Mouse (Mus musculus) common myeloid progenitor, adult 5-6 weeks (primary cell): ENCODE measurements at regions not wholly inside any gene's neighbourhood (a gene's known extent, or its start where the extent isn't known, plus 50 kb on each side); places are given as distances from the start of the nearest gene placed in this dataset.

ENCODE experiments used
- ATAC-seq: replicated peaks from 2 replicates; pipeline ENCODE4 v1.8.0; 2016; ENCODE audit warnings: low read depth, mild to moderate bottlenecking, moderate TSS enrichment, inconsistent platforms; ENCODE audit not compliant: poor library complexity, severe bottlenecking

DNA sequence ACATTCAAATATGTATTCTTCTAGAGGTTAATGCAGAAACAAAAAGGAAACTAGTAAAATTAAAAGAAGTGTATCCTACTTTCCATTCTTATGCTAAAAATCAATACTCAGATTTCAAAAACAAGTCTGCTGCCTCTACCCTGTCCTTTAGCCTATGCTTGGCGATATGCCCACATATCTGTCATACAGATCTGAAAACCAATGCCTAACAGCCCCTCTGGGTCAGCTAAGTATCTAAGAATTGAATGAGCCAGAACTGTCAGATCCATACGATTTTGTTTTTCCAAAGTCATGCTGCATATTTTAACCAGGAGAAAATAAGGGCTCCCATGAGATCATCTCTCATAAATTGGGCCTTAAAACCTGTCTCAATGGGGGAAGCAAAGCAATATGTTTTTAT is 395.7 kb upstream of the Gm10306 start:
- ATAC-seq, result no peak

- ATAC-seq, result no peak
Measured at GRCm38 (mm10) chr4:94173096-94173495, 383.2 kb upstream of the Gm10306 start.

DNA sequence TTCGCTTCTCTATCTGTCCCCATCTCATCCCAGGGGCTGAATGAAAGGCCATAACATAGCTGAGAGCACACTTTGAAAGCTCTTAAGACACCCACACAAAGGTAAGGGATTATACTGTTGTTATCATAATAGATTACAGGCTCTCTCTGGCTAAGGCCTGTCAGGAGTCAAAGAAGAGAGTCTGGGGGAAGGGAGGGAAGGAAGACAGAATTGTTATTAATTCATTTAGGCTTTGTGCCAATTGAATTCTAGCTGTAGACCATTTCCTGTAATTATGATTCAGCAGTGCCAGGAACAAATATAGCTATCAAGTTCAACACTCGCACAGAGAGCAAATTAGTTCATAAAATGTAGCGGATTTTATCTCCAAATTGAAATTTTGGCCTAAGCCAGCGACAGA is 369.3 kb upstream of the Gm10306 start:
- no peak for ATAC-seq

GRCm38 (mm10) chr4:94188354-94188753 is 368.0 kb upstream of the Gm10306 start:
- ATAC-seq, result no peak

GRCm38 (mm10) chr4:94188888-94189287 is 367.5 kb upstream of the Gm10306 start:
- no peak for ATAC-seq

DNA sequence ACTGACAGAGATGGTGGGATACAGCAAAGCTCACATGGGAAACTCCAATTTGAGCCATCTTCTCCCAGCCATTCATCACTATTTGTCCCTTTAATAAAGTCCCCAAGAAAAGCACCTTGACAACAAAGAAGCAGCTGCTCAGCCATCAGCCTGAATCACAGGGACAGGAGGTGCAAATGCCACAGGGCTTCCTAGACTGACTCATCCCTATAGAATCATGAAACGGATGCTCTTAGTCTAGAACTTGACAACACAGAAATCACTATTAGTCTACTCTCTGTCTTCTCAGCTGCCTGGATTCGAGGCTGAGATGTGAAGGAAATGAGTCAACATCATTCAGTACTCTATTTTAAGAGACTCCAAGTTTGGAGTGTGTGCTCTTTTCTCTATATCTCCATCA is 365.4 kb upstream of the Gm10306 start:
- no peak for ATAC-seq

DNA sequence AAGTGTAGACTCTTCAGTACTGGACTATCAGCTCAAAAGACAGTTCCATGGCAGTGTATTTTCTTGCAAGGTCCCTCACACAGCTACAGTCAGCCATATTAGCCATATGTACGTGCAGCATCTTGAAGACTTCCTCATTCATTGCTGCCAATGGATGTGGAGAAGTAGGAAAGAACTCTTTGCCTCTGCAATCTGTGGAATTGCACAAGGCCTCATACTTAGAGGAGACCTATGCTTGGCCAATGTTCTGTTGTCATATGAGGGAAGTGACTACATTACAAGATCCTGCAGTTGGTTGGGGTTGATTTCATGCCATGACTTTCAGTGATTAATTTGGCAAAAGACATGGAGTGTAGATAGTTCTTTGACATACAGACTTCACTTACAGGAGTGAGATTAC is 340.1 kb upstream of the Gm10306 start:
- no peak for ATAC-seq

DNA sequence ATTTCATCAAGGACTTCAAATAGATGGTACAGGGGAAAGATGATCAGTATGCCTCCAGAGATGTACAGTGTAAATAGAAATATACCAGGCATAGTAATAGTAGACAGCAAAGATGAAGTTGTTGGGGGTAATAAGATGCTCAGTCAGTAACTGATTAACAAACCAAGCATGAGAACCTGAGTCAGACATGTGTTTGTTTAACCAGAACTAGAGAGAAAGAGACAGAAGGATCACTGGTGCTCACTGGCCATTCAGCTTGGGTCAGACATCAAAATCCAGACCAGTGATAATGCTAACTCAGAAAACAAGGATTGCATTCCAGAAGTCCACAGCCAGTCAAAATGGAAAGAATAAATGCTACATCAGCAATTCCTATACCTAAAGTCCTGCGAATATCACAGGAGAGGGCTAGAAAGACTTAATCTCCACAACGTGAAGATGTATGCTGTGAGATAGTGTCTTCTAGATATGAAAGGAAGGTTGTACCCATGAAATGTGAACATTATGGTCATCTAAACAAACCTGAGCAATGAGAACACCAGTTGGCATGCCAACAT is 320.6 kb upstream of the Gm10306 start:
- ATAC-seq, result no peak

GRCm38 (mm10) chr4:94256026-94256425 is 300.3 kb upstream of the Gm10306 start:
- no peak for ATAC-seq

- no peak for ATAC-seq
Measured at GRCm38 (mm10) chr4:94261136-94261535, 295.2 kb upstream of the Gm10306 start.

GRCm38 (mm10) chr4:94281732-94282131 is 274.6 kb upstream of the Gm10306 start:
- no peak for ATAC-seq

GRCm38 (mm10) chr4:94292150-94292549 is 264.2 kb upstream of the Gm10306 start:
- no peak for ATAC-seq

- ATAC-seq, result no peak
Measured at GRCm38 (mm10) chr4:94317298-94317697, 239.0 kb upstream of the Gm10306 start.

- no peak for ATAC-seq
Measured at GRCm38 (mm10) chr4:94326759-94327158, 229.6 kb upstream of the Gm10306 start.

DNA sequence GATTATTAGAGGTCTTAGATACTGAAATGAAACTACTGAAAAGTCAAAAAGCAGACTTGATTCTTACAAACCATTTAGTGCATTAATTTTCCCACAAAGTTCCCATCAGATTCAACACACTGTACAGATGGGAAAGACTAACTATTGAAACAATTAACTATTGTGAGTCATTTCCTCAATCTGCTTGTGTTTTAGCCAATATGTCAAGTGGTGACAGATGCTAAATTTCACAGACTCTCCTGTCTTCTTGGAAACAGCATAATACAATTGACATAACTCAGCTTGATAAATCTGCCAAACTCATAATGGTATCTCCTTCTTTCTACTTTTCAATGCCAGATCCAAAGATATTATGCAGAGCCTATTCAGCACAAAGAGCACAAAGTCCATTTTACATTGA is 213.0 kb upstream of the Gm10306 start:
- ATAC-seq, result no peak

DNA sequence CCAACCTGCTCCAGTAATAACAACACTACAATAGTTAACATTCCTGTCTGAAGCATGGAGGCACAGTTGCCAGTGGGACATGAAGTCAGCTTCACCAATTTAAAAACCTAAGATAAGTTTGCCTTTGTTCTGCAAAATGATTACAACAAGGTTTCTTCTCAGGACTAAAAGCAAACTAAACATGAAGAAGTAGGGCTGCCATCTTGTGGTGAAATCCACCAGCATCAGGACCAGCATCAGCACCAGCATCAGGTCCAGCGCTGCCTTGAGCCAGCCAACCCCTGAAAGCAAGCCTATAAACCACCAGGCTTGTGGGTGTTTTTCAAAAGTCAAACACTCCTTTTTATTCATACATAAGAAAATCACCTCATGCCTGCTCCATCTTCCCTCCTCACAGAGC is 207.1 kb upstream of the Gm10306 start:
- ATAC-seq, result no peak

DNA sequence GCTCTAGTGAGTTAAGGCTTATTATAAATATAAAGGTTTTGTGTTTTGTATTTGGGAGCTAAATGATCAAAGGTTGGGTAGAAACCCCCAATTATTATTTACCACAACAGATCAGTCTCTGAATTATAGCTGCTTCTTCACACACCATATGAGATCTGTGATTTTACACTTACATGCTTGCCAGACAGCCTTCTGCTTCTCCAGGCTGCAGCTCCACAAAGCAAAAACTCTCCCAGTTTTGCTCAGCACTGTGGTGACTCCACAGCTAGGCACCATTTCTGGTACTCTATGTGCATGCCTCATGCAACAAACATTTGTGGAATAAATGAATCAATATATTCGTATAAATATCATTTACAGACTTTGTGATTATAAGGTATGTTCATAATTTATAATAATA is 199.4 kb upstream of the Gm10306 start:
- ATAC-seq, result no peak

- peak; percentile 73 for ATAC-seq
Measured at GRCm38 (mm10) chr4:94360810-94361527, 195.4 kb upstream of the Gm10306 start.

DNA sequence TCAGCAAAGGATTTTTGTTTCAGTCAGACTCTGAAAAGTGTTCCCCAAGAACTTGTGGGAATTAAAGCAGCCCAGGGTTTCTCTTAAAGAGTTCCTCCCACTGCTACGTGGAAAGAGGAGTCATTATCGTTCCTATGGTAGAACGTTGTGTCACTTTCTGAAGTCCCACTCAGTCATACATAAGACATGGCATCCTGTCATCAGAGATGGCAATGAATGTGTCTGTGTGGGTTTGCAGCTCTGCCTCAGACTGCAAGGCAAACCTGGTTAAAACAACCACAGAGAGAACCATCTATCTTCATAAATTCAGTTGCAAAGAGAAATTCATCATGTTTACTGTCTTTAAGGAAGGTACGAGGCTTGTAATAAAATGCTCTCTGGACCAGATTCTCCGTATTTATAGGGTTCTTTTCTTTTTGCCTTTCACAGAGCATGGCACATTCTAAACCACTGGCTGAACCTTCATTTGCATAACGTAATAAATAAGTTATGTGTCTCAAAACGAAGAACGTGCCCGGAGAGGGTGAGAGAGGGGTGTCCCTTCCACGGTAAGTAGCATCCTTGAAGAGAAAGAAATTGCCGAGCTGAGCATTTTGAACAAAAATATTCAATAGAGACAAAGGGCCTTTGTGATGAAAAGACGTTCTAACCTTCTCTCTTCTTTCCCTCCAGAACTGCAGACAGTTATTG is 194.7 kb upstream of the Gm10306 start:
- ATAC-seq, result no peak

- ATAC-seq, result no peak
Measured at GRCm38 (mm10) chr4:94365375-94365774, 191.0 kb upstream of the Gm10306 start.

- ATAC-seq, result no peak
Measured at GRCm38 (mm10) chr4:94367174-94367573, 189.2 kb upstream of the Gm10306 start.

GRCm38 (mm10) chr4:94370981-94371380 is 185.4 kb upstream of the Gm10306 start:
- ATAC-seq, result no peak
